Mouse (Mus musculus): ENCODE results near the gene Stk10.

Gene Stk10

GRCm38 (mm10) chr11:32527006-32527405 is 6.1 kb upstream of the Stk10 start:
- no peak for DNase-seq

- no peak for DNase-seq
Observed at GRCm38 (mm10) chr11:32530151-32530550, 3.0 kb upstream of the Stk10 start.

DNA sequence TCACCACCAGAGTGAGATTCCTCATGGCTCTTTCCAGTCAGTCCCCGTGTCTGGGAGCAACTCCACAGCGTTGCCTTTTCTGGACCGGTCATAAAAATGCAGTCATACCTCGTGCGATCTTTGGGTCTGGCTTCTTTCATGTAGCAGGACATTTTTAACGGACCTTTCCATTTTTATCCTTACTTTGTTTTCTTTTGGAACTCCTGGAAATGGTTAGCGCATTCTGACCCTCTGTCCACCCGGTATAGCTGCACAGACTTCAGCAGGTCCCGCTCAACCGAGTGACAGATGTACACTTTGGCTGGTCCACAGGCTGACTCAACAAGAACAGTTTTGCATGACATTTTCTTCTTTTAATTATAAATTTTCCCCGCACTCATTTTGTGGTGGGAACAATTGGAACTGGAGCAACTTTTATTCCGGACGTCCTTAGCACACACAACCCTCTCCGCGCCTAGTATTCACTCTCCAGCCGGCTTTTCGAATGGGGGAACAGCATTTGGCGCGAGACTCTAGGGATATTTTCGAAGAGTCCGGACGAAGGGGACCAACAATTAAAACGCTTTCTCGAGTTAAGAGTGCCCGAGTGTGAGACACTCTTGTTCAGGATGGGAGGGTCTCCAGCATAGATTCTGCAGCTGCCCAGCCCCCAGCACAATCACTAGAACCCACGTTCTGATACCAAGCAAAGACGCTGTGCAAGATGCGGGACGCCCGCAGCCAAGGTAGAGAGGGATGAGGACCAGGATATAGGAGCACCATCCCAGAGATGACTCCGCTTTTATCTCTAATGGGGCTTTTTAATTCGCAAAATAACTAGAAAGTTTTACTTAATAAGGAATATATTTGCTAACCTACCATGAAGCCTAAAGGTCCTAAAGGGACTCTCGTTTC is 987 bp upstream of the Stk10 start, which contains the start of gene Efcab9:
Gene Efcab9, minus strand, starts transcription at position 211 of the 894 bp plus-strand sequence.
- DNase-seq: no peak

DNA sequence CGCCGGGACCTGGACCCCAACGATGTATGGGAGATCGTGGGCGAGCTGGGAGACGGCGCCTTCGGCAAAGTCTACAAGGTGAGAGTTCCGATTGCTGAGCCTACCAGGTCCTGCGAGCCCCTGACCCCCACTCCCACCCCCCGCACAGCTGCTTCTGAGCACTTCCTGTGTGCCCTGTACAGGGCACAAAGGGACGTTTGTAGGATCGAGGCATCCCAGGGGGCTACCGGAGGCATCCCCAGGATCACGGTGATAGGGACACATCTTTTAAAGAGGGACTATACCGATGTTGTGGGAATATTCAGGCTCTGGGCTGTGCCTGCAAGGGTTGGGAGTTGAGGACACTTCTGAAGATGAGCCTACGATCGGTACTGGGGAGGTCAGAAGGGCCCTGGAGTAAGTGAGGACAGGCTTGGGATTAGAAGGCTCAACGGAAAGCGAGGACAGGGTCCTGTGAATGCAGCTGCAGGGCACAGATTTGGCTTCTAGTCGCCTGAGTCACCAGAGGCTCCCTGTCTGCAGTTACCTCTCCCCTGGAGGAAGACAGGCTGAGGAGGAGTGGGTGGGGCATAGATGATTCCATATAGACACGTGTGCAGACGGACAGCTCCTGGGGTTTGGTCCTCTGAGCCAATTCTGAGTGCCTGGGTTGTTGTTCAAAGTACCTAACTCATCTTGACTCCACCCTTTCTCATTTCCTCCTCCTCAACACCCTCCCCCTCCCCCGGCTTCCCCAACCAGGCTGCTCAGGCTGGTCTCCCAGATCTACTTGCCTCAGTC is 567 bp downstream of the Stk10 start:
- no peak for DNase-seq

DNA sequence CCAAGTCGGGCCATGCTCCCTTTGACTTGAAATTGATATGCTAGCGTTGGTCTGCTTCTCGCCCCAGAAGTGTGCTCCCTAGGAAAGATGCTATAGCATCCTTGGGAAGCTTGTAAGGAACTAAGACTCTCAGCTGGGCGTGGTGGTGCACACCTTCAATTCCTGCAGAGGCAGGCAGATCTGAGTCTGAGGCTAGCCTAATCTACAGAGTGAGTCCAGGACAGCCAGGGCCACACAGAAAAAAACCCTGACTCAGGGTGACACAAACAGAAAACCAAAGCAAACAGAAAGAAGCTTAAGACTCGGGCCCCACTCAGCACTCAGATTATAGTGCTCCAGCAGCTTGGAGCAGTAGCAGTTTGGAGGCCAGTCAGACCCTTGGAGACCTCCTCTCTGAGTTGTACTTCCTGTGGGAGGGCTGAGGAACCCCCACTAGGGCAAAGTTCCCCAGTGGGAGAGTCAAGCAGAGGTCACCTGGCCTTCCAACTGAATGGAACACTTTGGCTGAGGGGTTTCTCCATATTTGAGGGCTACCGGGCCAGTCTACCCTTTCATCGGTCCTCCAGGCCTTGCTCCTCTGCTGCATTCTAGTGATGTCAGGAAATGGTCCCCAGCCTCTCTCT is 1.5 kb downstream of the Stk10 start:
- DNase-seq: no peak

- no peak for DNase-seq
Observed at GRCm38 (mm10) chr11:32535646-32536045, 2.5 kb downstream of the Stk10 start.

- DNase-seq: no peak
Observed at GRCm38 (mm10) chr11:32536954-32537353, 3.8 kb downstream of the Stk10 start.

DNA sequence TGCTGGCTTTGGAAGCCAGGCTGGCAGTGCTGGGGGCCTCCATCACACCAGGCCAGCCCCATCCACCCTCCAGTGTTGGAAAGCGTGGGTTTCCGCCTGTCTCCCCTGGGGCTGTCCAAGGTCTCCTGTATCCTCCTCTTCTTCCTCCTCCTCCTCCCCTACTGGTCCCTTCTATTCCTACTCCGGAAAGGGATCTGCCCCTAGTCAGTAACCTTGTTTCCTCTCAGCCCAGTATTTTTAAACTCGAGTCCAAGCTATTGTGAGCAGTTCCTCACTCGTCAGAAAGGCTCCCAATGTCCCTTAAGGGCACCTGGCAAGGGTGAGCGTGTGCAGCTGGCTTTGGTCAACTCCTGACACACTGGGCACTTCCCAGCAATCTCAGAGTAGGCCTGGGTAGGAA is 5.3 kb downstream of the Stk10 start:
- DNase-seq: peak; percentile 61

GRCm38 (mm10) chr11:32538846-32539245 is 5.7 kb downstream of the Stk10 start:
- no peak for DNase-seq

DNA sequence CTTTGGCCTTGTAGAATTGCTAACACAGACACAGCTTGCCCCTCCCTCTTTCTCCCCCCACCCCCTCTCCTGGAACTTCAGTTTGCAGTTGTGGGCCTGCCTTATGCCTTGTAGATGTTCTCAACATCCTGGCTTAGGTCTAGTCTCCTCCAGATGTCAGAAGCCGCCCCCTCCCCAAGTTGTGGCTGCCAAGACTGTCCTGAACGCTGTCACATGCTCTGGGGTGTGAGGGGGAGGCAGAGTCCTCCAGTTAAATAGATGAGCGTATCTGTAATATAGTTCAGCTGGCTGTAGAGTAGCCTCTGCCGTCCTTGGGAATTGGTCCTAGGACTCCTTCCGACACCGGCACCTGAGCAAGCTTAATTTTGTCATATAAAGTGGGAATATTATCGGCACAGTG is 6.6 kb downstream of the Stk10 start:
- no peak for DNase-seq

GRCm38 (mm10) chr11:32540463-32540862 is 7.4 kb downstream of the Stk10 start:
- no peak for DNase-seq

DNA sequence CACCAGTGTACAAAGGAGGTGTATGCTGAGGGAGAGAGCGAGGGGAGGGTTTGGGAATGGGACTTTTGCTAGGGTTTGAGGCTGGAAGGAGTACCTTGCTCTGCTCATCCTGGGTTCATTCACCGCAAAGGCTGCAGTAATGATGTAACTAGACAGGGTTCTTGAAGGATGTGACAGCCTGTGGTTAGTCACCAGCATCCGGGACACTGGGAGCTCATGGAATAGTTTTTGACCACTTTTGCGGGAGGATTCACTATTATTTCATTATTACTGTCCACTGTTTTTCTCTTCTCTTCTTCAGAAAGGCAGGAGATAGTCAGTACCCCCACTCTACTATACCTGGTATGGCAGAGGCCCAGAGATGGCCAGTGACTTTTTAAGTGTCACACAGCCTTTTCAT is 9.1 kb downstream of the Stk10 start:
- DNase-seq: no peak

- DNase-seq: no peak
Observed at GRCm38 (mm10) chr11:32542687-32543411, 9.7 kb downstream of the Stk10 start.

GRCm38 (mm10) chr11:32544041-32544440 is 10.9 kb downstream of the Stk10 start:
- DNase-seq: no peak

DNA sequence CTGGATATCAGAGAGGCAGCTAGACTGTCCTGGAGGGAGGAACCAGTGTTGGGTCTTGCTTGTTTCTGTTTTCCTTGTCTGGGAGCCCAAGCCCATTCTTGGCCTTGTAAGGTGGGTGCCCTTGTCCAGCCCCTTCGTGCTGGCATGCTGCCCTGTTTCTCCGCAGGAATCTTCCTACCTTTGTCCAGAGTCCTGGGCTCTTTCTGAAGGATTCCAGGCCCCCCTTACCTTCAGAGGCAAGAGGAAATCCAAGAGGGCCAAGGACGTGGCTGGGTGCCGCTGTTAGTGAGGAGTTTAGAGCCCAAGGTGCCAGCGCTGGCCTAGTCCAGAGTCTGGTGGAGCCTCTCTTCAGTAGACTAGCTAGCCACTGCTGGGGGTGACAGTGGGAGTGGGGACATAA is 11.4 kb downstream of the Stk10 start:
- DNase-seq: no peak

GRCm38 (mm10) chr11:32545605-32546004 is 12.5 kb downstream of the Stk10 start:
- no peak for DNase-seq

DNA sequence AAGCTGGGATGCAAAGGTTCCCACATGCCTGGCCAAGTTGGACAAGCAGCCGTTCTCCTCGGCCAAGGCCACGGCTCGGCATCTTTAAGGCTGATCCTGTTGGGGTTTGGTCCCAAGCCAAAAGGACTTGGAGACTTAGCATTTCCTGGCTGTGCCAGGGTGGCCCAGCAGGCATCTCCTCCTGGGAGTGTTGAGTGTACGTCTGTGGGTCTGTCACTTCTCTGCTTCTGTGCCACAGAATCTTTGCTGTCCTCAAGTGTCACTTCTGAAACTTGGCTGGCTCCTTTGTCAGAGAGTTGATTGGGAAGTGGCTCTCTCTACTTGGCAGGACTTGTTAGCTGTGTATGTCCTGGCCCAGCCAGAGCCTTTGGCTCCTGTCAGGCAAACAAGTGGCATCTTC is 13.4 kb downstream of the Stk10 start:
- no peak for DNase-seq

- no peak for DNase-seq
Observed at GRCm38 (mm10) chr11:32547391-32547947, 14.4 kb downstream of the Stk10 start.

DNA sequence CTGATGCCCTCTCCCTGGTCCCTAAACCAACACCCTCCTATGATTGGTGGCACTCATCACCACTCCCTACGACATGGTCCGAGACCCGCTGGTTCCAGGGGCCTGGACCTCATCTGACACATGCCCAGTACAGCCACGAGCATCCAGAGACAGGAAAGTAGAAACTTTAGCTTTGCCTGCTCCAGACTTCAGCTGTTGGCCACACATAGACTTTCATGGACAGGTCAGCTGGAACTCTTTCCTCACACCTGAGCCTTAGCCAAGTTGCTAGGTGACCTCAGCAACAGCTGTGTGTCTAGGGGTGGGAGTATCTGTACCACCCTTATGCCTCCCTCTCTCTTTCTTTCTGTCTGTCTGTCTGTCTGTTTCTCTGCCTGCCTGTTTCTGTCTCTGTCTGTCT is 15.1 kb downstream of the Stk10 start:
- DNase-seq: no peak

DNA sequence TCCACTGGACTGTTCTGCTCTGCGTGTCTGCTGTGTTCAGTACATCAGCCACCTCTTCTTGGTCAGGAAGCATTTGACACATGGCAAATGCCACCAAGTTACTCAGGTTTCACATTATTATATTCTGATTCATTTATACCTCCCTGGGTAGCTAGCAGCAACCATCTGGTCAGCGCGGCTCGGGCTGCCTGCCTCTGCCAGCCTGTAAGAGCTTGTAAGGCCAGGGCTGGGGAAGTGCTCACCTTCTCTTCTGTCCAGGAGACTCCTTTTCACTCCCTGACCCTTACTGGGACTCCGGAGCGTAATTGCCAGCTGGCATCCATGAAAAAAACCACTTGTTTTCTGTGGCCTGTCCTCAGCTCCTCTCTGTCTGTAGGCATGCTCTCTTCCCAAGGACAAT is 16.1 kb downstream of the Stk10 start:
- no peak for DNase-seq

GRCm38 (mm10) chr11:32550102-32550501 is 17.0 kb downstream of the Stk10 start:
- no peak for DNase-seq

DNA sequence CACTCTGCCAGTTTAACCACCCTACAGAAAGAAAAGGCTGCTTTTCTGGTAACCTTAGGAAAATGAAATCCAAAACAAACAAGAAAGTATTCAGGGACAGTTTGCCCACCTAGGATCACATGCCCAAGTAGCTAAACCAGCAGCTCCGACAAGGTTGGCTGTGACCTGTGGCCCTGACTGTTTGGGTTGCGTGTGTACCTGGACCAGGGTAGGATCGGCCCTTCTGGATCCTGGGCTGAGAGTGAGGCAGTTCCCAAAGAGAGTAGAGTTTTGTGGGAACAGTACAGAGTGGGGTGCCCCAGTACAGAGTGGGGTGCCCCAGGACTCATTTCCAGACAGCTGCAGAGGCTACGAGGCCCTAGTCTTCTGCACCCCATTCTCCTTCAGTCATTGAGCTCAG is 18.0 kb downstream of the Stk10 start:
- no peak for DNase-seq

Data from kidney, adult 9 months (tissue).